Mouse (Mus musculus) heart, adult 2 months (tissue): ENCODE results near the gene Cadm2.

Source experiments
- CTCF ChIP-seq: fragments of 200-600 bp; IDR thresholded peaks from 2 replicates; pipeline ENCODE4 v1.8.1; 2022; ENCODE audit warnings: antibody characterized with exemption, mild to moderate bottlenecking, moderate library complexity
- POLR2A ChIP-seq: fragments of 200-500 bp; IDR thresholded peaks from 2 replicates; pipeline ENCODE4 v1.6.1; 2011; ENCODE audit warnings: mild to moderate bottlenecking, low read depth, low read length, control low read depth; ENCODE audit not compliant: insufficient read depth

DNA sequence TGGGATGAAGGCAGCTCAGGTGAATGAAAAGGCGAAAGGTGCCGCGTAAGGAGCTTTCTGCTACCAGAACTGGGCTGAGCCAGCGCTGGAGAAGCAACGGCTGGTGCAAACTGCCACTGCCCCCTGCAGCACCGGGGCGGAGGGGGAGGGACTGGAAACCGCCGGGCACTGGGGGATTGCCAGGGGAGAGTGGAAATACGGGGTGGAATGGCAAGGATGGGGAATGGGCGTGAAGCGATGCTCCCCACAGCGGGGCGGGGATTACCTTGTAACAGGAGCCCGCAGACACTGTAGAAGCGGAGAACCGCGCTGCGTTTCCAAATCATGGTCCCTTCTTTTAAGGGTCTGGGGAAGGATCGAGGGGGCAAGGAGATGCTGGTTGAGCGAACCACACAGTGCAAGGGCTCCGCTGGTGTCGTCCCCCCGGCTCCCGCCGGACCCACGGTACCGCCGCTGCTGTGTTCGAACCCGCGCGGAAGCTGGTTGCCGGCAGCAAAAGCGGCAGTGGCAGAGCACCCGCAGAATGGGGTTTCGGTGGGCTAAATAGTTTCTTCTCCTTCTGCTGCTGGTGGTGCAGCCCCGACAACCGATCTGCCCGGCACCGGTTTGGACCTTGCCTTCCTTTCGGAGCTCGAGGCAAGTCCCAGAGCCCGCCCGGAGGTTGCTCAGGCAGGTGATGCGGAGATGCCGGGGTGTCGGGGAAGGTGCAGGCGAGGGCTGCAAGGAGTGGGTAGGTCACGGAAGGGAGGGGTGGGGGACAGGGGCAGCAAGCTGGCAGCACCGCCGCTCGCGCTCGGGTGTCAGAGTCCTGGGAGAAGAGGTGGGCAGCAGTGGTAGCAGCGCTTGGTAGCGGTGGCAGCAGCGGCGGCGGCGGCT is 564 bp downstream of the Cadm2 start:
- TF ChIP-seq CTCF: no peak
- TF ChIP-seq POLR2A: no peak
